Mouse (Mus musculus) C2C12 (cell line): Measurements from ENCODE around the gene Tnk2.

Experiments
- CEBPB ChIP-seq: IDR thresholded peaks from one replicate; pipeline ENCODE4 v1.6.1; 2011; ENCODE audit warnings: low read depth, mild to moderate bottlenecking, control low read depth, moderate library complexity
- CTCF ChIP-seq: IDR thresholded peaks from one replicate; pipeline ENCODE4 v1.5.1; 2011; ENCODE audit not compliant: control insufficient read depth, insufficient read depth, insufficient read length
- FOSL1 ChIP-seq: IDR thresholded peaks from one replicate; pipeline ENCODE4 v1.8.0; 2011; ENCODE audit warnings: mild to moderate bottlenecking, low read length; ENCODE audit not compliant: poor library complexity, insufficient read depth, severe bottlenecking
- MAX ChIP-seq: IDR thresholded peaks from one replicate; pipeline ENCODE4 v1.6.1; 2011; ENCODE audit warnings: mild to moderate bottlenecking, control low read depth
- MYOD1 ChIP-seq: IDR thresholded peaks from one replicate; pipeline ENCODE4 v1.6.1; 2011; ENCODE audit warnings: low read depth; ENCODE audit not compliant: control insufficient read depth, insufficient read length
- USF1 ChIP-seq: IDR thresholded peaks from one replicate; pipeline ENCODE4 v1.6.1; 2011; ENCODE audit warnings: low read depth, mild to moderate bottlenecking, control low read depth, moderate library complexity

DNA sequence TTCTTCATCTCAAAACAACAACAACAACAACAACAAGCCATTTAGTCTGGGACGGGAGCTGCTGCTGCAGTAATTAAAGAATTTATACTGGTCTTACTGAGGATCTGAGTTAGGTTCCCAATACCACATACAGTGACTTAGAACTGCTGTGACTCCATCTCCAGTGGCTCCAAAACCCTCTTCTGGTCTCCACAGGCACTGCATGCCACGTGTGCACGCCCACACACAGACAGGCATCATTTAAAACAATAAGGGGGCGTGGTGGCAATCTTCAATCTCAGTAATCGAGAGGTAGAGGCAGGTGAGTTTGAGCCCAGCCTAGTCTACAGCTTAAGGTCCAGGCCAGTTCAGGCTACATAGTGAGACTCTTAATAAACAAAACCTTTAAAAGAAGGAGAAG is 43.5 kb downstream of the Tnk2 start:
- TF ChIP-seq CTCF (no peak), USF1 (peak; percentile 34), MAX (no peak), CEBPB (no peak), FOSL1 (no peak), MYOD1 (no peak)
